9 mouse cellular contexts compared by ENCODE assay signal in genomic region chr9:78358053-78358452, GRCm38 (mm10). TPM values are rescaled to one million over a fixed set of nuclear protein-coding genes. Genes with fewer than 3 reads are reported as not detected.
A peak's percentile ranks its signal among the peaks of the same experiment; 100 is the strongest.
DNase-seq lines count a peak whose midpoint lies in the region; ATAC-seq and TF ChIP-seq lines count a peak whose summit lies in the region.
"Had no signal": no experiment of that assay in that cellular context is flagged by ENCODE, and none has a peak within 500 bp of the region (broad histone marks: within the 10 kb centered on the region; RNA-seq: fewer than 3 reads in every experiment).

No protein-coding gene starts in this region.

- 12% methylated on average over 9 of the region's 9 CpGs for WGBS in heart, adult 2 months
- WGBS in kidney, embryonic 16.5 days = 14% methylated on average over 9 of the region's 9 CpGs
- WGBS in liver, postnatal 0 days (ENCODE audit: insufficient replicate concordance) = 15% methylated on average over 9 of the region's 9 CpGs

- H3K79me3 ChIP-seq in C2C12 (ENCODE audit: low read depth) = no peaks in the 10 kb centered on the region

- no peak for TF ChIP-seq EP300 in heart, adult 2 months (IDR thresholded peaks at IDR 0.05; ENCODE audit: insufficient read depth, low read depth, low read length)
- TF ChIP-seq EP300 in liver, postnatal 0 days (IDR thresholded peaks at IDR 0.05; ENCODE audit: low read depth) = no peak

- H3K9me3 ChIP-seq in kidney, embryonic 16.5 days (ENCODE audit: low read length) = no peaks in the 10 kb centered on the region
- no peaks in the 10 kb centered on the region for H3K9me3 ChIP-seq in liver, postnatal 0 days (ENCODE audit: low read length)

- intact Hi-C loops in heart, adult 2 months (cut with DNase I) = loop anchor here (2.0 kb wide), 1 partner anchor 195 kb away; no protein-coding TSS in a partner anchor

- no peak overlapping the region for H3ac ChIP-seq in C2C12 (ENCODE audit: control insufficient read depth, insufficient read length, low read depth)

- no peaks in the 10 kb centered on the region for H3K4me1 ChIP-seq in heart, adult 2 months (ENCODE audit: control insufficient read depth, insufficient read depth, low read length)
- H3K4me1 ChIP-seq in kidney, embryonic 16.5 days (ENCODE audit: insufficient read depth, low read length) = no peaks in the 10 kb centered on the region
- H3K4me1 ChIP-seq in liver, postnatal 0 days (ENCODE audit: insufficient read depth) = peaks cover 3% of the 10 kb centered on the region; the same call in 1 of the 2 replicates

- no peak overlapping the region for H3K4me3 ChIP-seq in C2C12 (ENCODE audit: insufficient read depth, poor library complexity, severe bottlenecking)
- no peak overlapping the region for H3K4me3 ChIP-seq in heart, adult 2 months
- H3K4me3 ChIP-seq in kidney, embryonic 16.5 days (ENCODE audit: low read length) = no peak overlapping the region
- no peak overlapping the region for H3K4me3 ChIP-seq in liver, postnatal 0 days (ENCODE audit: low read depth, low read length)

- H3K36me3 ChIP-seq in C2C12 (ENCODE audit: control insufficient read depth, insufficient read depth) = no peaks in the 10 kb centered on the region
- no peaks in the 10 kb centered on the region for H3K36me3 ChIP-seq in heart, adult 2 months (ENCODE audit: control insufficient read depth, insufficient read depth, low read length)
- no peaks in the 10 kb centered on the region for H3K36me3 ChIP-seq in kidney, embryonic 16.5 days (ENCODE audit: insufficient read depth, low read length)
- no peaks in the 10 kb centered on the region for H3K36me3 ChIP-seq in liver, postnatal 0 days (replicated peaks; ENCODE audit: insufficient read depth, low read length)

- ATAC-seq in kidney, embryonic 16.5 days (ENCODE audit: low FRiP score, low TSS enrichment) = peak; percentile 59
- peak; percentile 47; the same call in 1 of the 2 replicates for ATAC-seq in liver, postnatal 0 days

- H3K4me2 ChIP-seq in kidney, embryonic 16.5 days (replicated peaks; ENCODE audit: low read depth, low read length) = no peak overlapping the region
- H3K4me2 ChIP-seq in liver, postnatal 0 days (ENCODE audit: low read depth, low read length) = no peak overlapping the region

- no peaks in the 10 kb centered on the region for H3K27me3 ChIP-seq in C2C12 (ENCODE audit: control insufficient read depth, insufficient read depth, insufficient read length)
- no peaks in the 10 kb centered on the region for H3K27me3 ChIP-seq in heart, adult 2 months (ENCODE audit: control insufficient read depth, insufficient read depth, low read length)
- no peaks in the 10 kb centered on the region for H3K27me3 ChIP-seq in kidney, embryonic 16.5 days (ENCODE audit: insufficient read depth, low read length)
- no peaks in the 10 kb centered on the region for H3K27me3 ChIP-seq in liver, postnatal 0 days (ENCODE audit: insufficient read depth, low read length)

- TF ChIP-seq CTCF in C2C12 (IDR thresholded peaks at IDR 0.05; ENCODE audit: control insufficient read depth, insufficient read depth, insufficient read length) = peak; percentile 39
- peak; percentile 81 for TF ChIP-seq CTCF in heart, adult 2 months (IDR thresholded peaks at IDR 0.05)
- peak; percentile 85 for TF ChIP-seq CTCF in liver, postnatal 0 days (IDR thresholded peaks at IDR 0.05; ENCODE audit: low read depth)

- H3K79me2 ChIP-seq in C2C12 (ENCODE audit: control insufficient read depth, insufficient read depth) = no peaks in the 10 kb centered on the region
- no peaks in the 10 kb centered on the region for H3K79me2 ChIP-seq in heart, adult 2 months (replicated peaks; ENCODE audit: control insufficient read depth, insufficient read depth, low read length)

- no peak overlapping the region for H3K9ac ChIP-seq in heart, adult 2 months (ENCODE audit: low read depth, low read length)
- H3K9ac ChIP-seq in kidney, embryonic 16.5 days (replicated peaks; ENCODE audit: low read length) = no peak overlapping the region
- H3K9ac ChIP-seq in liver, postnatal 0 days (replicated peaks) = no peak overlapping the region

- no peak for TF ChIP-seq POLR2A in heart, adult 2 months (IDR thresholded peaks at IDR 0.05; ENCODE audit: insufficient read depth, low read depth, low read length)

- no peak overlapping the region for H3K27ac ChIP-seq in heart, adult 2 months
- no peak overlapping the region for H3K27ac ChIP-seq in kidney, embryonic 16.5 days (ENCODE audit: low read length)
- no peak overlapping the region for H3K27ac ChIP-seq in liver, postnatal 0 days (ENCODE audit: low read depth)

- DNase-seq in adrenal gland, adult 18-20 months (ENCODE audit: low spot score in 2 of 2) = peak; percentile 53 to 68
- DNase-seq in embryo, embryonic 11 days = peak; percentile 85
- peak; percentile 46 to 59 for DNase-seq in heart, adult 2 months
- DNase-seq in liver, postnatal 0 days = peak; percentile 76
- DNase-seq in retina, embryonic 14.5 days (ENCODE audit: low spot score) = peak; percentile 90
- DNase-seq in thymus, postnatal 36 days = peak; percentile 48 to 55

TF ChIP-seq in C2C12, 6 proteins besides CTCF, POLR2A, EP300 and RAD21:
- TF ChIP-seq USF1 (IDR thresholded peaks at IDR 0.05; ENCODE audit: low read depth) = no peak
- TF ChIP-seq CEBPB (IDR thresholded peaks at IDR 0.05; ENCODE audit: low read depth) = no peak
- TF ChIP-seq MYOG (IDR thresholded peaks at IDR 0.05; ENCODE audit: control insufficient read depth, extremely low read depth, insufficient read length) = no peak
- TF ChIP-seq MYOD1 (IDR thresholded peaks at IDR 0.05; ENCODE audit: control insufficient read depth, insufficient read length, low read depth) = no peak
- no peak for TF ChIP-seq MAX (IDR thresholded peaks at IDR 0.05)
- no peak for TF ChIP-seq FOSL1 (IDR thresholded peaks at IDR 0.05; ENCODE audit: insufficient read depth, low read length, poor library complexity, severe bottlenecking)
TF ChIP-seq in C2C12: peak in this region for 0.

RNA-seq across cellular contexts. Expression of gene Gsta2, which starts 2.5 kb away (rescaled TPM):
- 0.09 TPM for polyA plus RNA-seq in C2C12 (2012; fragmentation: generic; extraction: Trizol)
- 1 to 10 TPM in 1 of 2 experiments, under 1 TPM in 1; 0.42 to 9.7 TPM for total RNA-seq in adrenal gland, adult 18-20 months (2021)
- under 1 TPM; 0.50 to 0.84 TPM for total RNA-seq in heart, adult 2 months (2021)
- 0.25 TPM in 1 of 2 replicates, not detected in the other for polyA plus RNA-seq in heart, adult 2 months (2012; rRNA removed)
- polyA plus RNA-seq in kidney, embryonic 16.5 days (2015; fragmentation: Nextera tagmentation; extraction: Ambion mirVana) = 92.0 and 109 TPM in 2 replicates
- 1.3 and 2.3 TPM in 2 replicates for polyA plus RNA-seq in liver, postnatal 0 days (2015; fragmentation: Nextera tagmentation; extraction: Ambion mirVana)
- total RNA-seq: gastrocnemius, adult 8-10 months had no signal

RNA-seq across cellular contexts. Expression of gene Dppa5a, which starts 9.9 kb away (rescaled TPM):
- 0.34 TPM for polyA plus RNA-seq in C2C12 (2012; fragmentation: generic; extraction: Trizol)
- total RNA-seq in adrenal gland, adult 18-20 months (2021) = not detected
- not detected for total RNA-seq in heart, adult 2 months (2021)
- not detected in 2 replicates for polyA plus RNA-seq in heart, adult 2 months (2012; rRNA removed)
- 0.27 TPM in 1 of 2 replicates, not detected in the other for polyA plus RNA-seq in kidney, embryonic 16.5 days (2015; fragmentation: Nextera tagmentation; extraction: Ambion mirVana)
- polyA plus RNA-seq in liver, postnatal 0 days (2015; fragmentation: Nextera tagmentation; extraction: Ambion mirVana) = not detected in 2 replicates
- total RNA-seq: gastrocnemius, adult 8-10 months had no signal

RNA-seq across cellular contexts. Expression of gene Ooep, which starts 20.5 kb away (rescaled TPM):
- 0.02 TPM for polyA plus RNA-seq in C2C12 (2012; fragmentation: generic; extraction: Trizol)
- total RNA-seq in adrenal gland, adult 18-20 months (2021) = not detected
- total RNA-seq in heart, adult 2 months (2021) = not detected
- not detected in 2 replicates for polyA plus RNA-seq in heart, adult 2 months (2012; rRNA removed)
- 1.6 and 2.0 TPM in 2 replicates for polyA plus RNA-seq in kidney, embryonic 16.5 days (2015; fragmentation: Nextera tagmentation; extraction: Ambion mirVana)
- not detected in 2 replicates for polyA plus RNA-seq in liver, postnatal 0 days (2015; fragmentation: Nextera tagmentation; extraction: Ambion mirVana)
- total RNA-seq: gastrocnemius, adult 8-10 months had no signal

RNA-seq across cellular contexts. Expression of gene Omt2b, which starts 30.7 kb away (rescaled TPM):
- not detected for polyA plus RNA-seq in C2C12 (2012; fragmentation: generic; extraction: Trizol)
- not detected for total RNA-seq in adrenal gland, adult 18-20 months (2021)
- total RNA-seq in heart, adult 2 months (2021) = not detected
- not detected in 2 replicates for polyA plus RNA-seq in heart, adult 2 months (2012; rRNA removed)
- polyA plus RNA-seq in kidney, embryonic 16.5 days (2015; fragmentation: Nextera tagmentation; extraction: Ambion mirVana) = not detected in 2 replicates
- polyA plus RNA-seq in liver, postnatal 0 days (2015; fragmentation: Nextera tagmentation; extraction: Ambion mirVana) = not detected in 2 replicates
- total RNA-seq: gastrocnemius, adult 8-10 months had no signal

RNA-seq across cellular contexts. Expression of gene Ddx43, which starts 37.5 kb away (rescaled TPM):
- polyA plus RNA-seq in C2C12 (2012; fragmentation: generic; extraction: Trizol) = not detected
- total RNA-seq in adrenal gland, adult 18-20 months (2021) = not detected
- total RNA-seq in heart, adult 2 months (2021) = not detected
- polyA plus RNA-seq in heart, adult 2 months (2012; rRNA removed) = not detected in 2 replicates
- polyA plus RNA-seq in kidney, embryonic 16.5 days (2015; fragmentation: Nextera tagmentation; extraction: Ambion mirVana) = 0.28 and 0.50 TPM in 2 replicates
- 0.05 TPM in 1 of 2 replicates, not detected in the other for polyA plus RNA-seq in liver, postnatal 0 days (2015; fragmentation: Nextera tagmentation; extraction: Ambion mirVana)
- total RNA-seq: gastrocnemius, adult 8-10 months had no signal

Comparison
In these comparisons a context has a peak if more than half of its experiments do, and no peak if none do; other contexts are left out.
1. RNA of gene Gsta2, which starts 2.5 kb away (polyA plus RNA-seq): 92.0 to 109 TPM in kidney, embryonic 16.5 days; 1.3 to 2.3 TPM in liver, postnatal 0 days, 0.25 TPM in heart, adult 2 months and 0.09 TPM in C2C12 (single experiment); every median in the first group is over 10 times any median in the second.
2. Peak in every context shown above with its lines, with median percentiles within 50 percentile points of each other: CTCF ChIP-seq and DNase-seq.